Mouse (Mus musculus) stomach, postnatal 0 days (tissue): Measurements from ENCODE around the gene Eya3.

Experiments
- CTCF ChIP-seq: IDR thresholded peaks from 2 replicates; pipeline ENCODE4 v1.5.1; 2016; ENCODE audit warnings: antibody characterized with exemption, low read depth, mild to moderate bottlenecking, moderate library complexity
- EP300 ChIP-seq: optimal IDR thresholded peaks from 2 replicates; pipeline ENCODE3; 2016; ENCODE audit warnings: antibody characterized with exemption

DNA sequence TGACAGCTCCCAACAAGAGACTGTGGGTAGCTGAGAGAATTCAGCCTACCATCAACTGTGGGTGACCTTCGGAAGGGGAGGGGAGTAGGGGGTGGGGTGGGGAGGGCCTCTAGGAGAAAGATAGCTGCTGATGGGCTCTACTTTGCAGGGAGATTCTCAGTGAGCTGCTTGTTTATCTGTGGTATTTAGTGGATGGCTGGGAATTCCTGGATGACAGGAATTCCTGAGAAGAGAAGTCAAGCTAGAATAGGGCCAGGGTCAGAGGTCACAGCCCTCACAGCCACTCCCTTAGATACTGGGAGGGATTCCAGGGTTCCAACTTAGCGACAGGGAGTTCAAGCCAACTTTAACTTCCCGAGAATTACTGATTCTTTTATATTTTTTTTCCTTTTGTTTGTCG is 44.6 kb upstream of the Eya3 start:
- TF ChIP-seq CTCF = no peak
- no peak for TF ChIP-seq EP300
